Mouse (Mus musculus) intestine, postnatal 0 days (tissue): ENCODE data around the gene Cetn4. TPM values are rescaled to one million over a fixed set of nuclear protein-coding genes. Genes with fewer than 3 reads are reported as not detected.
A peak's percentile ranks its signal among the peaks of the same experiment; 100 is the strongest.

Experiments used
- ATAC-seq: fragments of 200-750 bp; cut with Nextera tagmentation; 2 replicates; pipeline ENCODE4 v1.8.0; 2017; ENCODE audit warnings: mild to moderate bottlenecking, moderate TSS enrichment, moderate library complexity
- H3K27ac ChIP-seq: fragments of 300-500 bp; sonication (generic); 2 replicates; pipeline ENCODE4 v1.5.1; 2014; ENCODE audit warnings: mild to moderate bottlenecking, low read depth, low read length, moderate library complexity
- H3K27me3 ChIP-seq: fragments of 300-500 bp; sonication (generic); replicated peaks from 2 replicates; pipeline ENCODE4 v1.6.1; 2014; ENCODE audit warnings: low read length, mixed read lengths; ENCODE audit not compliant: control insufficient read depth, insufficient read depth
- H3K36me3 ChIP-seq: fragments of 300-500 bp; sonication (generic); 2 replicates; pipeline ENCODE4 v1.6.1; 2014; ENCODE audit warnings: mild to moderate bottlenecking, moderate library complexity; ENCODE audit not compliant: control insufficient read depth, insufficient read depth
- H3K4me1 ChIP-seq: fragments of 300-500 bp; sonication (generic); replicated peaks from 2 replicates; pipeline ENCODE4 v1.6.1; 2014; ENCODE audit warnings: antibody characterized with exemption, low read length, mixed read lengths; ENCODE audit not compliant: control insufficient read depth, insufficient read depth
- H3K4me2 ChIP-seq: fragments of 300-500 bp; sonication (generic); replicated peaks from 2 replicates; pipeline ENCODE4 v1.6.1; 2014; ENCODE audit warnings: low read depth, mild to moderate bottlenecking, moderate library complexity
- H3K4me3 ChIP-seq: fragments of 300-500 bp; sonication (generic); 2 replicates; pipeline ENCODE4 v1.5.1; 2014; ENCODE audit warnings: low read depth, low read length
- H3K9ac ChIP-seq: fragments of 300-500 bp; sonication (generic); 2 replicates; pipeline ENCODE4 v1.6.1; 2014; ENCODE audit warnings: mild to moderate bottlenecking, low read depth, low read length
- H3K9me3 ChIP-seq: fragments of 300-500 bp; sonication (generic); 2 replicates; pipeline ENCODE4 v1.6.1; 2016; ENCODE audit warnings: mixed run types; ENCODE audit not compliant: control insufficient read depth
- CTCF ChIP-seq: sonication (generic); IDR thresholded peaks from 2 replicates; pipeline ENCODE4 v1.5.1; 2016; ENCODE audit warnings: low read depth, mild to moderate bottlenecking, control low read depth, antibody characterized with exemption, moderate library complexity
- WGBS: fragments of 180-500 bp; shearing (Covaris S2); extraction: QIAGEN DNeasy Blood & Tissue Kit; methylation state at CpG from one replicate; pipeline ENCODE4 v1.1.7; 2014; 5-methylcytosine and 5-hydroxymethylcytosine counted together
- polyA plus RNA-seq: library from polyadenylated mRNA; unstranded; fragments of >200 nt; fragmentation: Nextera tagmentation; extraction: Ambion mirVana; gene quantifications from 2 replicates; pipeline ENCODE4 v1.2.1, GENCODE M21; 2015

Gene Cetn4
- polyA plus RNA-seq, 1 experiment from 2014 or later: 1.0 TPM

GRCm38 (mm10) chr3:37329963-37330362 is 17.5 kb upstream of the Cetn4 start:
- WGBS: 82% methylated on average over 1 of the region's 1 CpGs
- Histone ChIP-seq H3K4me1 (no peaks in the 10 kb centered on the region), H3K36me3 (no peaks in the 10 kb centered on the region), H3K4me2 (no peak overlapping the region), H3K4me3 (no peak overlapping the region), H3K27me3 (no peaks in the 10 kb centered on the region), H3K9me3 (no peaks in the 10 kb centered on the region), H3K9ac (no peak overlapping the region), H3K27ac (no peak overlapping the region)
- no peak for TF ChIP-seq CTCF
- no peak for ATAC-seq

DNA sequence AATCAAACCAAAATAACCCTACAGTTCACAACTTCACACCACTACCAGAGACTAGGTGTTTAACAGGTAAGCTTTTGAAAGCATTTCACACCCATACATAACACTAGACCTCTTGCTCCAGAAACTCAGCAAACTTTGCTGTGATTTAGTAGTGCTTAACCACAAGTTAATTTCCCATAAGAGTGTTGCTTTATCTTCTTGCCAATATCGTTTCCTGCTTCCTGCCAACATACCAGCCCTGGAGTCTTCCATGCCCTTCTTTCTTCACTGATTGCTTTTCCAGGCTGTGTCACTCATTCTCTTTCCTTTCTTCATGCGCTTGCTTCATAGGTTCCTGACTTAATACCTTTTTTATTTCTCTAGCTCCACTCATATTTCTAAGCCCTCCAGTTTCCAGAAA is 16.0 kb upstream of the Cetn4 start:
- Histone ChIP-seq H3K4me1 (no peaks in the 10 kb centered on the region), H3K27me3 (no peaks in the 10 kb centered on the region), H3K4me3 (no peak overlapping the region), H3K36me3 (no peaks in the 10 kb centered on the region), H3K27ac (no peak overlapping the region), H3K9ac (no peak overlapping the region), H3K9me3 (no peaks in the 10 kb centered on the region), H3K4me2 (no peak overlapping the region)
- no peak for TF ChIP-seq CTCF
- 72% methylated on average over 2 of the region's 2 CpGs for WGBS
- ATAC-seq: no peak

- Histone ChIP-seq H3K36me3 (no peaks in the 10 kb centered on the region), H3K4me3 (no peak overlapping the region), H3K9ac (no peak overlapping the region), H3K9me3 (no peaks in the 10 kb centered on the region), H3K4me1 (no peaks in the 10 kb centered on the region), H3K4me2 (no peak overlapping the region), H3K27me3 (no peaks in the 10 kb centered on the region), H3K27ac (no peak overlapping the region)
- WGBS: 82% methylated on average over 3 of the region's 3 CpGs
- TF ChIP-seq CTCF: no peak
- ATAC-seq: no peak
Observed at GRCm38 (mm10) chr3:37326627-37327026, 14.1 kb upstream of the Cetn4 start.

DNA sequence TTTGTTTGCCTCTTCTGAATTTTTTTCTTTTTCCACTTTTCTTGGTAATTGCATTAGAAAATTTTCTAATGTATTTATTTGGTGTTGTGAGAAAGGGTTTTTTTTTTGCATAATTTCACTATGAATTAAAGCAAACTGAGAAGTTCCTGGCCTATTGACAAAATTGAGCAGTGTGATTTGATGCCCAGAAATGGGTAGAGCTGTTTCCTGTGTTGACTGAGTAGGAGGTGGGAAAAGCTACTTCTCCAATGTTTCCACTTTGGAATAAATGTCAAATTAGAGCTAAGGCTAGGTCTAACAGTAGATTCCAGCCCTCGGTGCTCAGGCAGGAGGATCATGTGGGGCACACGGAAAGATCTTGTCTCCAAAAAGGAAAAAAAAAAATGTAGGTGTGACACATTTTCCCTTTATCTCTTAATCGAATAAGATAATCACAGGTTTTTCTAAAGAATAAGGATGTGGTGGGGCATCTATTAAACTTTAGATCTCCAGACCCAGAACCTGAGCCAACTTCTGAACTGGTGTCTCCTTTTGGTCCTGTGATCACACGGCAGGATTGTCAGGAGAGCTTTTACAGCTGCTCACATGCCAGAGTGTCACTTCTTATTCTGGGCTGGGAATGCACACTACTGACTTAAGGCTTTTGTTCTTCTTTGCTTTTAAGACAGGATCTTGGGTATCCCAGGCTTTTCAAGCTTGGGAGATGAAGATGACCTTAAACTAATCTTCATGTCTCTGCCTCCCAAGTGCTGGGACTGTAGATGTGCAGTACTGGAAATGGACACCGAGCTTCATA is 13.0 kb upstream of the Cetn4 start:
- Histone ChIP-seq H3K36me3 (no peaks in the 10 kb centered on the region), H3K4me3 (no peak overlapping the region), H3K4me1 (no peaks in the 10 kb centered on the region), H3K9ac (no peak overlapping the region), H3K27ac (no peak overlapping the region), H3K4me2 (no peak overlapping the region), H3K9me3 (no peaks in the 10 kb centered on the region), H3K27me3 (no peaks in the 10 kb centered on the region)
- 86% methylated on average over 5 of the region's 5 CpGs for WGBS
- no peak for TF ChIP-seq CTCF
- ATAC-seq: no peak

- Histone ChIP-seq H3K4me1 (no peaks in the 10 kb centered on the region), H3K27ac (no peak overlapping the region), H3K4me2 (no peak overlapping the region), H3K36me3 (peaks cover under 1% of the 10 kb centered on the region; the same call in 1 of the 2 replicates), H3K9ac (no peak overlapping the region), H3K9me3 (no peaks in the 10 kb centered on the region), H3K4me3 (no peak overlapping the region), H3K27me3 (no peaks in the 10 kb centered on the region)
- TF ChIP-seq CTCF: peak; percentile 76
- ATAC-seq: no peak
- 34% methylated on average over 3 of the region's 3 CpGs for WGBS
Observed at GRCm38 (mm10) chr3:37324310-37324709, 11.8 kb upstream of the Cetn4 start.

- no peak for TF ChIP-seq CTCF
- Histone ChIP-seq H3K9ac (no peak overlapping the region), H3K36me3 (peaks cover 4% of the 10 kb centered on the region; the same call in 1 of the 2 replicates), H3K4me1 (no peaks in the 10 kb centered on the region), H3K9me3 (no peaks in the 10 kb centered on the region), H3K4me3 (no peak overlapping the region), H3K27ac (no peak overlapping the region), H3K4me2 (no peak overlapping the region), H3K27me3 (no peaks in the 10 kb centered on the region)
- WGBS: 94% methylated on average over 1 of the region's 1 CpGs
- ATAC-seq: no peak
Observed at GRCm38 (mm10) chr3:37316233-37316632, 3.7 kb upstream of the Cetn4 start.
